Mouse (Mus musculus) effector memory CD4-positive, alpha-beta T cell, adult 7 months (primary cell): ENCODE results near the gene Iqcn. TPM values are rescaled to one million over a fixed set of nuclear protein-coding genes. Genes with fewer than 3 reads are reported as not detected.

Experiments used
- polyA plus RNA-seq: library from polyadenylated mRNA; unstranded; fragments of 100-300 nt; shearing (Covaris generic); gene quantifications from one replicate; pipeline ENCODE4 v1.2.1, GENCODE M21; 2017

Gene Iqcn
- polyA plus RNA-seq = 0.22 TPM

GRCm38 (mm10) chr8:70703287-70703686, at the start of gene Iqcn:
Gene Iqcn (plus strand): TSS chr8:70703457.

DNA sequence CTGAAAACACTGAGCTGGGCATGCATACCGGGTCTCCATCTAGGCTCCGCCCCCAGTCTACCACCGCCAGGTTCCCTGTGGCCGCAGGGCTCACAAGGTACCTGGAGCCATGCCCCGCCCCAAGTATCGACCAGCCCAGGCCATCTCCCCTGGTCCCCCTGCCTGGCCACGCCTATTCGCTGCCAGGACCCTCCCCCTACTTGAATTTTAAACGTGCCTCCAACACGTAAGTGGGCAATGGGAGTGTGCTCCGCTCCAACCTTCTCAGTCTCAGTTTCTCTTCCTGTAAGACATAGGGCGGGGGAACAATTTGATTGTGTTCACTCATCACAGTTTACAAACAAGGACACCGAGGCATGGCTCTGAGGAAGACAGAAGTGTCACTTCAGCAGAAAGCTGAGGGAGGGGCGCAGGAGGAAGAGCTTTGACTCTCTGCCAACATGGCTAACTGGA, 43.0 kb upstream of the Iqcn start, which contains the start of gene Pgpep1:
Gene Pgpep1, minus strand, starts transcription at position 116 of the 453 bp plus-strand sequence.

GRCm38 (mm10) chr8:70673079-70673856, 30.0 kb upstream of the Iqcn start, which contains the start of gene Lsm4:
Gene Lsm4 (plus strand): TSS chr8:70673248.

GRCm38 (mm10) chr8:70698310-70699109, 4.7 kb upstream of the Iqcn start, which contains the start of gene Jund:
Gene Jund (plus strand): TSS chr8:70698949.

GRCm38 (mm10) chr8:70718297-70718696, 15.0 kb downstream of the Iqcn start, which contains the start of gene Gm3336:
Gene Gm3336 (plus strand): TSS chr8:70718543.

DNA sequence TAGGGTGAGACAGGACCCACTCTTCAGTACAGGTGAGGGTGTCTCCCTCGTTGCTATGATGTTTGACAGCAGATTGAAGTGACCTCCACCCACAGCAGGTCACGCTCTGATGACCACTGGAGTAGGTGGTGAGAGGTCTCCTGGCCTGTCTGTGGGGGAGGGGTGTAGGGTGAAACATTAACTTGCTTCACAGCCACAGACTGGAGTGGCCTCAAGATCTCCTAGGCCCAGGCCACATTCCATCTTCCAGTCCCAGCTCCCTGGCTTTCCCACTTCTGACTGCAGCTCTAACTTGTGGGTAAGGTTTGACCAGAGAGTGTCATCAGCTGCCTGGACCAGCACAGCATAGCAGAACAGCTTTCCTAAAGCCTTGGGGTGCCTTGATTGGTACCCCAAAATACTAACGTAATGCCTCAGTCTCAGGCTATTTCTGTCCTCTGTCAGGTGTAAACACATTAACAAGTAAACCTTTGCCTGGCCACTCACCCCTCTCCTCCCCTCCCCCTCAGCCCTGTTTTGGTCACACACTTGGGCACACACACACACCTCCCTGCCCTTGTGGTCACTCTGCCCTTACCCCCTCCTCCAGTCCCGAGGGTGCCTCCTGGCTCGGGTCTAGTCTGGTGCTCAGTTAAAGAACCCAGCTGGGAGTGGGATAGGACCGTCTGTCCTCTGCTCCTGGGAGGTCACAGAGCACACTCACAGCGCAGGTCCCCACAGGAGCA, 20.4 kb downstream of the Iqcn start, which contains the start of gene Pde4c:
Gene Pde4c, plus strand, starts transcription at position 235 of the 725 bp plus-strand sequence.

DNA sequence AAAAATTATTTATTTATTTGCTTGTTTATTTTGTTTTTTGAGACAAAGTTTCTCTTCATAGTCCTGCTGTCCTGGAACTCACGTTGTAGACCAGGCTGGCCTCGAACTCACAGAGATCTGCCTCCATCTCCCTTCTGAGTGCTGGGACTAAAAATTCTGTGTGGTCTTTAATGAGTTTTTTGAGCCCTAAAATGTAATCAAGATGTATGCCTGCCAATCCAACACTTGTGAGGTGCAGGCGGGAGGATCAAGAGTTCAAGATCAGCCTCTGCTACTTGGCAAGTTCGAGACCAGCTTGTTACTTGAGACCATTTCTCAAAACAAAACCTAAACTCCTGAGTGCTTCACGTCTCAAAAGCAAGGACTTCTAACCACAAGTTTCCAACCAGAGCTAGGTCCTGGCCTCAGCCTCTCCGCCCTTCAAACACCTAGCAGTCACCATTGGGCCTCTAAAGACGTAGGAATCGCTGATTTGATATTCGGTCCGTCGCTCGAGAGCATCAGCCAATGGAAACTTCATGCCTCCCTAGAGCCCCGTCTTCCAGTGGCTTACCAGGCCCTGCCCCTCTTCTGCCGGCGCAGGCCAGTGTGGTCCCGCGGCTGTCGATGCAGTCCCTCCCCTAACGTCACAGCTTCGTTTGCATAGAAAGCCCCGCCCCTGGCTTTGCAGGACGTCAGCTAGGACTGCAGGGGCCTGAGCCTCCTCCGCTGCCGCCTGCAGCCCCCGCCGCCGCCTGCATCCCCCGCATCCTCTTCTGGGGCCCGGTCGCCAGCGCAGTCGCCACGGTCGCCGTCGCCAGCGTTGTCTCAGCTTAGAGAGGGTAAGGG, 51.0 kb downstream of the Iqcn start, which contains the start of gene Rab3a:
Gene Rab3a, plus strand, starts transcription at position 637 of the 828 bp plus-strand sequence.

DNA sequence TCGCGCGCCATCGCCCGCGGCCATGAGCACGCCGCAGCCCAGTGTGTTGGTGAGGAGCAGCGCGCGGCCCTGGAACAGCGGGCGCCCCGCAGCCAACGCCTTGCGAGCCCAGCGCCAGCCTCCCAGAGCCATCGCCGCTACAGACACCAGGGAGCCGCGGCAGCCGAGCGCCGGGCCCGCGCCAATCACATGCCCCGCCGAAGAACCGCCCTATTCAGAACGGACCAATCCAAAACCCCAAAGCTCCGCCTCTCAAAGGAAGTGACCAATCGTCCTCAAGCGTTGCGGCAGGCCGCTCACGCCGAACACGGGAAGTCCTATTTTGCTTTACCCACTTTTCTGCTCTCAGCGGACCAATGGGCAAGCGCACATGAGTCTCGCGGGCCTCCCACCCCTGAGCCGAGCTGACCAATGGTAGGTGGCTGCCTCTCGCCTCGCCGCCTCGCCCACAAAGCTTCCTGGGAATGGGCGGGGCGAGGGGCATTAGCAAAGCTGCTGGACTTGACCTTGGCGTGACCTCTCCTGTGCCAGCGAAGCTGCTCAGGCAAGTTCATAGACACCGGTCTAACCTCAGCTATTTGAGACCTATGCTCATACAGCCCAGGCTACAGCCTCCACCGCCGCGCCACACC, 57.6 kb downstream of the Iqcn start, which contains the start of gene Mpv17l2:
Gene Mpv17l2, minus strand, starts transcription at position 172 of the 632 bp plus-strand sequence.

Other genes with a start within 250 kb of the Iqcn start
- 9.9 TPM for gene Klhl26, start 226.5 kb upstream of the Iqcn start, polyA plus RNA-seq
- not detected for gene Tmem59l, start 216.1 kb upstream of the Iqcn start, polyA plus RNA-seq
- gene Crlf1, start 210.3 kb upstream of the Iqcn start, polyA plus RNA-seq = not detected
- gene Rex1bd, start 196.7 kb upstream of the Iqcn start, polyA plus RNA-seq = 57.8 TPM
- gene Uba52, start 192.7 kb upstream of the Iqcn start, polyA plus RNA-seq = 1,269 TPM
- gene Fkbp8, start 175.7 kb upstream of the Iqcn start, polyA plus RNA-seq = 378 TPM
- 64.6 TPM for gene Kxd1, start 175.5 kb upstream of the Iqcn start, polyA plus RNA-seq
- 38.5 TPM for gene Ell, start 164.0 kb upstream of the Iqcn start, polyA plus RNA-seq
- 93.3 TPM for gene Isyna1, start 109.1 kb upstream of the Iqcn start, polyA plus RNA-seq
- gene Ssbp4, start 94.6 kb upstream of the Iqcn start, polyA plus RNA-seq = 148 TPM
- gene Lrrc25, start 87.3 kb upstream of the Iqcn start, polyA plus RNA-seq = not detected
- not detected for gene Gdf15, start 71.0 kb upstream of the Iqcn start, polyA plus RNA-seq
- gene Pgpep1, start 43.1 kb upstream of the Iqcn start, polyA plus RNA-seq = 0.79 TPM
- gene Lsm4, start 30.2 kb upstream of the Iqcn start, polyA plus RNA-seq = 249 TPM
- 1,865 TPM for gene Jund, start 4.5 kb upstream of the Iqcn start, polyA plus RNA-seq
- gene Gm3336, start 15.1 kb downstream of the Iqcn start, polyA plus RNA-seq = not detected
- 0.24 TPM for gene Pde4c, start 20.3 kb downstream of the Iqcn start, polyA plus RNA-seq
- 1.1 TPM for gene Rab3a, start 51.2 kb downstream of the Iqcn start, polyA plus RNA-seq
- gene Mpv17l2, start 57.5 kb downstream of the Iqcn start, polyA plus RNA-seq = 34.0 TPM
- gene Pik3r2, start 73.3 kb downstream of the Iqcn start, polyA plus RNA-seq = 14.5 TPM
- 83.9 TPM for gene Mast3, start 101.6 kb downstream of the Iqcn start, polyA plus RNA-seq
- 25.7 TPM for gene Il12rb1, start 105.0 kb downstream of the Iqcn start, polyA plus RNA-seq
- 22.1 TPM for gene Arrdc2, start 136.3 kb downstream of the Iqcn start, polyA plus RNA-seq
- gene Kcnn1, start 159.8 kb downstream of the Iqcn start, polyA plus RNA-seq = not detected
- gene Ccdc124, start 170.5 kb downstream of the Iqcn start, polyA plus RNA-seq = 77.8 TPM
- gene Slc5a5, start 189.3 kb downstream of the Iqcn start, polyA plus RNA-seq = 0.46 TPM
- gene Rpl18a, start 194.0 kb downstream of the Iqcn start, polyA plus RNA-seq = 7,063 TPM
- 54.0 TPM for gene Map1s, start 202.5 kb downstream of the Iqcn start, polyA plus RNA-seq